Mouse (Mus musculus): ENCODE measurements at regions not wholly inside any gene's neighbourhood (a gene's known extent, or its start where the extent isn't known, plus 50 kb on each side); places are given as distances from the start of the nearest gene placed in this dataset.
A peak's percentile ranks its signal among the peaks of the same experiment; 100 is the strongest.

DNA sequence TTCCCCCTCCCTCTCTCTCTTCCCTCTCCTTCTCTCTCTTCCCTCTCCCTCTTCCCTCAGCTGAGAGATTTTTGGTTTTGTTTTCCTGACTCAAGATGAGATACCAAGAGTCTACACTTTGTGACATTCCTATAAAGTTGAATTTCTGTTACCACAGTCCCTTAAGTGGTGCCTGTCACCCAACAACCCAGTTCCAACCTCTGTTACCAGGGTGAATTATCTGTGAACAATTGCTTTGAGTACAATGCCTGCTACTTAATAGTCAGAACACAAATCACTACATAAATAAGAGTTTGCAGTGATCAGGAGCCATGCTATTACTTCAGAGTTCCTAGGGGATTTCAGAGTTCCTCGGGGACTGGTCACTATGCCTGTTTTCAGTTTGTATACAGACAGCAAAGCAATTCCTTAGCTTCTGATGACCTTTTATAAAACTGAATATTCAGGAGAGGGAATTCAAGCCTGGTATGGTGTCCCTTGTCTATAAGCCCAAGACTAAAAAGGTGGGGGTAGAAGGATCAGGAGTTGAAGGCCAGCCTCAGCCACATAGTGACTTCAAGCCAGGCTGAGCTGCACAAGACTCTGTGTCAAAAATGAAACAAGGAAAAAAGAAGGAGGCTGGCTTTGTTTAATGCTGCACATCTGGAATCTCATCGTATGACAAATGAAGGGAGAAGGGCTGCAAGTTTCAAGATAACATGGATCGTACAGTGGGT is 99.2 kb upstream of the F13a1 start:
- no peak for DNase-seq

DNA sequence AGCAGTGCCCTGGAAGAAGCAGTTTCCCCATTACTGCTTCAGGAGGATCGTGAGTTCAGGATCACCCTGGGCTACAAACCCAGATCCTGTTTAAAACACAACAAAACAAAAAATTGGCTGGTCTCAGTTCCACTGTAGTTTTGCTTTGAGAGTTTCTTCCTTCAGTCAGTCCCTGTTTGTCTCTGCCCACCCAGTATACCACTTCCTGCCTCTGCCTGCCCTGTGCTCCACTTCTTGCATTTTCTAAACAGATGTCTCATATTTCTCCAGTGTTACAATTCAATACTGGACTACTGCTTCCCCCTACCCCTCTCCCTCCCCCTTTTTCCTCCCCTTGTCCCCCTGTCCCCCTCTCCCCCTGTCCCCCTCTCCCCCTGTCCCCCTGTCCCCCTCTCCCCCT is 98.6 kb upstream of the F13a1 start:
- DNase-seq, result no peak

DNA sequence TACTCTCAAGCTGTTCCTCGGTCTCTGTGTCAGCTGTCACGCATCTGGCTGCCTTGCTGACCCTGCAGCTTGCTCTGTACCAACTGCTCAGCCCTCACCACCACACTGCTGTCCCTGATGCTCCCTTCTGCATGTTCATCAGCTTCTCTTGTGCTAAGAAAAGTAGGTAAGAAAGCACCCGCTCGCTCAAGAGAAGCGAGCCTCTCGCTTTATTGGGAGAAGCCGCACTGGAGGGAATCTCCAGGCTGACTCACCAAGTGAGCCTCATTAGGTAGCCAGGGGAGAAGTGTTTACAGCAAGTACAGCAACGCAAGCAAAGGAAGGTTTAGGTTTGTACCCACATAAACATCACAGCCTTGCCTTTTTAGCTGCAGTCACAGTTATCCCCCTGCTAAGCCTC is 97.7 kb upstream of the F13a1 start:
- DNase-seq, result no peak

DNA sequence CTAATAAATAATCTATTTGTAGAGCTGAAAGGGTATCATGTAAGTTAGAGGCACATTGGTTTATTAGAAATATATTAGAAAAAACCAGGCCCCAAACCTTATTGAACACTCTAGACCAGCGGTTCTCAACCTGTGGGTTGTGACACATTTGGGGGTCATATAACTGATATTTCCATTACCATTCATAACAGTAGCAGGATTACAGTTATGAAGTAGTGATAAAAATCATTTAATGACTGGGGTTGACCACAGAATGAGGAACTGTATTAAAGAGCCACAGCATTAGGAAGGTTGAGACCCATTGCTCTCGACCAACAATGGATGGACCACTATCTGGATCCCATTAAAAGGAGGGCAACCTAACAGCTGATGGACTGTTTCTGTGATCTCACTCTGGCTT is 92.8 kb upstream of the F13a1 start:
- DNase-seq, result no peak

DNA sequence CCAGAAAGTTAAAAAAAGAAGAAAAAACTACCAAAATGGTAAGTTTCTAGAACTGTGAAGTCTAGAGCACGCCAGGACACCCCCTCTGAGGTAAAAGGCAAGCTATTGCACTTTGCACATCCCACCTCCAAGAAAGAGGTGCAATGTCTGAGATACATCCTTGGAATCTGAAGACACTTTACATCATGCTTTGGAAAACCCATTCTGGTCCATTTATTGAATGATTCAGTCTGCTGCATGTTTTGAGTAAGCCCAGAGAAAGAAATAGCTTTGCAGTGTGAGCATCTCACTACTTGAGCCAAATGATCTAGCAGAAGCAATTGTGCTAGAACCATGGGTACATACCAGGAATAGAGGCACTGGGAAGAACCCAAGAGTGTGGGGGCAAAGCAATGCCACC is 85.1 kb upstream of the F13a1 start:
- DNase-seq, result no peak

DNA sequence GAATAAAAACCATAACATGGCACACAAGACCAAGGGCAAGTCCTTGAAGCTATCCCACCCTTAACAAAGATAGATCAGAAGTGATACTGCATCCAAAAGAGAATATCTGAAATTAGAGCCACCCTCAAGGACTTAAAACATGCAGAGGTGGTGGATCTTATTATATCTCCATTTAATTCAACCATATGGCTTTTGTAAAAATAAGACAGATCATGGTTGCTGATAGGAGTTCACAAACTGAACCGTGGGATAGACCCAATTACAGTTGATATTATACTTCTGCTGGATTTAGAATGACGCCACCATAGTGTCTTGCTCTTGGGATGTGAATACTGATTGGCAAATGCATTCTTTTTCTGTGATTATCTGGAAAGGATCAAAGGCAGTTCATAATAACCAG is 84.5 kb upstream of the F13a1 start:
- DNase-seq, result no peak

DNA sequence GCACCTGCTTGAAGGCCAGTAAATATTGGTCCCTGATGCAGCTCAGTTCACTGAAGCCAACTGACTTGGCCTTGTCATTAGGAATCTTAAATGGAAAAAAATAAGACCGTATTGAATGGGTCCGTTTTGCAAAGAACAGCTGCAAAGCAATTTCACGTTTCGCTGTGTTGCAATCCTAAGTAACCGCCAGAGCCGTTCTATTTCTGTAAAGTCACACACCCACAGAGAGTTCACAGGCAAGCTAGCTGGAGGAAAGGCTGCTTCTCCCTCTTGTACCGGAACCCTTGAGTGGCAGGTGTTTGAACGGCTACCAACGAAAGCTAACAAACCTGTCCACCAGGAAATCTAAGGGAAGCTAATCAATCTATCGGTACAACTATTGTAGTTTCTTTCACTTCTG is 80.6 kb upstream of the F13a1 start:
- DNase-seq, result peak; percentile 26

DNA sequence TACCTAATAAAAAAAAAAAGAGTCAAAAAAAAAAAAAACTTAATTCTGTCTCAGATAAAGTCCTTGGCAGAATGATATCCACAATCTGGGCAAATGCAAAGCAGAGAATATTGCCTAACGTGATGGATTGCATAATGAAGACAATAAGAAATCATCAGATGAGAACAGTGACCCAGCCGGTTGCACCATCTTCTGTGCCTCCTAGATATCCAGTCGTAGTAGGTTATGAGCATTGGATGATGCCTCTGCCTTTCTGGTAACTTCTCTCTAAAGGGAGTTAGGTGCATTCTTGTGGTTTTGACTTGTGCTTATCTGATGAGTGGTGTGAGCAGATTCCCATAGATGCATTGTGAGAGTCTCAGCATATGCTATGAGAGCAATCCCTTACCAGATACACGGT is 71.6 kb upstream of the F13a1 start:
- DNase-seq, result peak; percentile 41

DNA sequence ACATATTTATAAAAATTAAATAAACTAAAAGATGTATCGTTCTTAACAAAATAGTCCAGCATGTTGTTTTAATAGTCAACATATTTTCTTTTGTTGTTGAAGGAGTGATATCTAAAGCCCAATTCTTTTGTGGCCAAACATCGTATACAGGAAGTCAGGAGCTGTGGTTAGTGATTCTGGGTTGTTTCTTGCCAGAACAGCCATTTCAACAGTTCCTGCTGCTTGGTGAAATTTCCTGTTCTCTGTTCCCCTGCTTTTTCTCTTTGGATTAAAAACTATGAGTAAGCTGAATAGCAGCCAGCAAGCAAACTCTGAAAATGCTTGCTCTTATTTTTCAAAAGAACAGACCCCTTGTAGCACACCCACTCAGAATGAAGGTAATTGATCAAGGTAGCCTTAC is 70.2 kb upstream of the F13a1 start:
- no peak for DNase-seq

DNA sequence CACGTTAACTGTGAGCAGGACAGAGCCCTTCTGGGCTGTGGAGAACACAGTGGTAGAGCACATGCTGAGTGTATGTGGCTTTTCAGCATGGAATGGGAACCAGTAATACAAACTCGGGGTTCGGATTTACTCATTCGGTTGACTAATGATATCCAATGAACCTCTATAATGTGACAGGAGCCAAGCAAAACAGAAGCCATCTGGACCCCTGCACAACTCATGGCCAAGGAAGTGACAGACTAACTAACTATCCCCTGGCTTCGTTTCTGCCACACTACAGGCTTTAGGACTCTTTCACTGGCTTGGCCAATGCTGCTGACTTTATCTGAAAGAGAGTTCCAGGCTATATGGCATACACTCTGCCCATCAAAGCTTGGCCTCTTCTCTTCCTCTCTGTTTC is 64.3 kb upstream of the F13a1 start:
- no peak for DNase-seq

DNA sequence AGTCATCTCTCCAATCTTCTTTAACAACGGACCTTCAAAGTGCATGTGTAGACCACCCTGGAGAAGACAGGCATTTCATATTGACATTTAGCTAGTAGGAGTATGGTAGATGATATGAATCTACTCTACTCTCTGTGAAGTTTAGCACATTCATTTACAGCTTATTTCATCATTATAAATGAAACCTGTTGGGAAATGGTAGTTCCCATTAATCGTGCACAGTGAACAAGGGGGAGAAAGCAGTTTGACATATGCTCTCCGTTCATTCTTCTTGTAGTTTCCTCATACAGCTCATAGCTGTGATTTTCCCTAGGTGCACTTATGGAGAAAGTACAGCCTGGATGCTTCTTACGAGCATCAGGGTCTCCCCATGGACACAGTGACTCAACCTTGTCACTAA is 61.7 kb upstream of the F13a1 start:
- no peak for DNase-seq

DNA sequence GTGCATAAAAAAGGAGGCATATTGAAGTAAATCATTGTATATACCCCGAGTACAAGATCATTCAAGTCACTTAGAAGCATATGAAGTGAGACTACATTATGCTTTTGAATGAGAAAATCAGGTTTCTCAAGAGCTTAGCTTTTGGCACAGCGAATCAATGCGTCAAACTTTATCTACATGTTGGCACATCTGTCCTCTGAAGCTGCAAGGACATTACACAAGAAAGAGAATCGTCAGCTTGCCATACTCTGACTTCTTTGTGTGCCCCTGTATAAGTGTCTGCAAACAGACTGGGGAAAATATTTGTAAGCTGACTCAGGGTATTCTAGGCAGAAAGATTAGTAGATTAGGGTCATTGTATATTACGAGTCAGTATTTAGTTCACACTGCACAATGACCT is 57.7 kb upstream of the F13a1 start:
- DNase-seq, result peak; percentile 42

DNA sequence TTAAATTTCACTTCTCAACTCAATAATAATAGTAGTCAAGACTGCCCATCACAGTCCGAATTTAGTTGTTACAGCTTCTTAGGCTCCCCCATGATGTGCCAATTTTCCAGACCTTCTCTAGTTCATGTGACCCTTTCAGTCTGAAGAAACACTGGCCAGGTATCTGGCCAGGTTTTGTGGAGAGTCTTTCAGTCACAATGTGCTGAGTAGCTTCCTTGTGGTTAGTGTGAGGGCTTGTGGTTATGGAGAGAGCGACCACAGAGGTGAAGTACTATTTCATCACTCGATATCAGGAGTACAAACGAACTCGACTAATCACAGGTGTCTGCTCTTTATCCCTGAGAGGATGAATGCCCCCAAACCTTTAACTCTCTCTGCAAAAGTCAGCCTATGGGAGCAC is 56.0 kb upstream of the F13a1 start:
- no peak for DNase-seq

DNA sequence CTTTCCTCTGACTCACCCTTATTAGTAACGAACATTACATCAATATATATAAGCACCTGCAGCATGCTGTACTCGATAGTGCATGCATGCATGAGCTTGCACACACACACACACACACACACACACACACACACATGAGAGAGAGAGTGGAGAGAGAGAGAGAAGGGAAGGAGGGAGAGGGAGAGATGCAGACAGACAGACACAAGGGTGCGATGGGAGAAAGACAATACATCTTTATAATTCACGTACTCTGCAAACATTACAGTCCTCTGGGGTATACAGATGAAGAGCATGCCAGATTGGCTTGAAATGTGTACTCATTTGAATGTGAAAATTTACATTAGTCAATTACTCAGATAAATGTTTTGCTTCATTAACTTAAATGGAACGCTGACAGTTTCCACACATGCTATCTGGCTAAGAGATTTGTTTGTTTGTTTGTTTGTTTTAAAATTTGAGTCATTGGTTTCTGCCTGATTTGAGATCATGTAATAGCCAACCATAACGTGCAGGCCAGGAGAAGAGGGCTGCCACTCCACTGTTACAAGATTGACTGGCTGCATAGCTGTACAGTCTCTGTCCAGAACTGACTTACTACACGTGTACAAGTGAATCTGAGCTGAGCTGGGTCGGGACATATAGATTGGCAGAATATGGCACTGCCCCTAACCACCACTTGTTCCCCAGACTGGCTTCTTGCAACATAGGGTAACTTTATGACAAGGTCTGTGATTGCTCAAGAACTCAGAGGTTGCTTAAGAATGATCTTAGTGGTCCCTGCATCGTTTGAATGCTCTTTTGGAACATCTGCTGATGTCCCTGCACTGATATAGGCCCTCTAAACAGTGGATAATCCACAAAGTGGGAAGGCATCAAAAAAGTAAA is 54.6 kb upstream of the F13a1 start:
- peak; percentile 28 for DNase-seq

DNA sequence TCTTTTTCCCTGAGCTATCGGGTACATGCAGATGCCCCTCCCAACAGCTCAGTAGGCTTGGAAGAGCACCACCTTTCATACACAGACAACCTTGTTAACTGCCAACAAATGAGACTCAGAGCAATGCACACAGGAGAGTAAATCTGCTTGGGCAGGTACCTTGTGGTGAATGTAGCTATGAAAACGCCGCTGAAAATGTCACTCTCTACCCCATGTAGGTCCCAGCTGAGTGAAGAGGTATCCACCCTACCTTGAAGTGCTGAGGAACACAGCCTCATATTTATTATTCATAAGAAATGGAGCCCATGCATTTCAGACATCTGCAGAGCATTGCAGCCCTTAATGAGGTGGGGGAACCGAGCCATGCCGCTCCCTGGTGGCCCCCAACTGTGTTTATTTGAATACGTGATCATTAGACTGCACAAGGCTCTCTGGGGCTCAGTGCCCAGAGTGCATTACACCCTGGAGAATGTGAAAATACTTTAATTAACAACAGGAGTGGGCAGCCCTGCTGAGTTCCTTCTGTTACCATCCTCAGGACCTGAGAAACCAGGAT is 53.8 kb upstream of the F13a1 start:
- DNase-seq, result no peak

DNA sequence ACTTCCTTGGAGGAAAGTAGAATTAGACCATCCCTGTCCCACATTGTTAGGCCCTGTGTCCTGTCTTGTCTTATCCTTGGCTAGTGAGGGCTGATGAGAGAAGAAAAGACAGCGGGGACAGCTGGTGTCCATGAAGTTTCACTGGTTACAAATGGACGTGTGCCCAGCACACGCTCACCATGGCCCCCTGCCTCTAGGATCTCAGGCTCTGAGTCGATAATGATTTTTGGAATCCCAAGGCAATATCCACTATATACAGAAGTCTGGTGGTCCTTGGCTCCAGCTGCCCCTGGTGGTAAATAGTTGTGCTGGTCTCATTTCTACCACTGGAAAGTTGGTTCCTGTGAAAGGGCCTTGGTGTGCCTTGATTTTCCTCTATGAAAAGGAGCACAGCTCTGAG is 51.7 kb upstream of the F13a1 start:
- DNase-seq, result no peak
